Mouse (Mus musculus) inflammation-experienced regulatory T-cells, adult 6 months (primary cell): ENCODE data around the gene Map2k5. TPM values are rescaled to one million over a fixed set of nuclear protein-coding genes. Genes with fewer than 3 reads are reported as not detected.
A peak's percentile ranks its signal among the peaks of the same experiment; 100 is the strongest.

Experiments used
- ATAC-seq: one replicate; pipeline ENCODE4 v1.8.0; 2017
- polyA plus RNA-seq, 3 experiments: library from polyadenylated mRNA; unstranded; fragments of 100-300 nt; shearing (Covaris generic); gene quantifications; one replicate each; pipeline ENCODE4 v1.2.1; 2017

Gene Map2k5
- polyA plus RNA-seq, 3 experiments from 2014 or later, result 7.5 to 10.1 (median 9.0) TPM

- peak; percentile 97 for ATAC-seq
These were observed 254.0 kb downstream of the Map2k5 start for GRCm38 (mm10) chr9:63123451-63124438.

DNA sequence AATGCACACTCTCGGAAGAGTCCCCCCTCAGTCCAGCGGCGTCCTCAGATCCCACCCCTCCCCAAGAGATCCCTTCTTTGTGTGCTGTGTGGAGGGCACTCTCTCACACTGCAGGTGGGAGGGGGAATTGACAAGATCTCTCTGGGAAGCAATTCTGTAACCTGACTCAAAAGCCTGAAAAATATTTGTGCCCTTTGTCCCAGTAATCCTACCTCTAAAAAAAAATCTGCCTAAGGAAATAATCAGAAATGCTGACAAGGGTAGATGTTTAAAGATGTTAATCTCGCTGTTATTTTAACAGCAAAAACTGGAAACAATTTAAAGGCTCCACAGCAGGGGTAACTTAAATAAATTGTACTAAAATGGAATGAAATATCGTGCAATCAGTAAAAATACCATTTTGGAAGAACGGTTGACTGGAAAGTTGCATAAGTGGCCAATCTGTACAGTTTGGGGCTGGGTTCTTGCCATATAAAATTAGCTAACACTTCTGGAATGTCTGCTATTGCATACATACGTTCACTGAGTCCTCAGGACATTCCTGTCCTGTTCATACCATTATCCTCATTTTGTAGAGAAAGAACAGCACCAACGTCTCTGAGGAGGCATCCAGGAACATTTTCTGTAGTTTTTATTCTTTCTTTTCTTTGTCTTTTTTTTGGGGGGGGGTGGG, 255.4 kb downstream of the Map2k5 start:
- no peak for ATAC-seq

- no peak for ATAC-seq
These were observed 259.3 kb downstream of the Map2k5 start for GRCm38 (mm10) chr9:63118385-63118784.

Other genes with a start within 250 kb of the Map2k5 start
- gene Skor1, start 228.9 kb downstream of the Map2k5 start, polyA plus RNA-seq, result not detected
- gene 2300009A05Rik, start 21.3 kb upstream of the Map2k5 start, polyA plus RNA-seq, result 1 to 10 TPM; 6.5 to 8.3 (median 6.8) TPM
- gene Iqch, start 224.6 kb upstream of the Map2k5 start, polyA plus RNA-seq, result not detected
- 10 to 100 TPM; 31.0 to 49.0 (median 47.8) TPM for gene Aagab, start 224.8 kb upstream of the Map2k5 start, polyA plus RNA-seq